Mouse (Mus musculus): ENCODE measurements around the gene Pacsin2.

DNA sequence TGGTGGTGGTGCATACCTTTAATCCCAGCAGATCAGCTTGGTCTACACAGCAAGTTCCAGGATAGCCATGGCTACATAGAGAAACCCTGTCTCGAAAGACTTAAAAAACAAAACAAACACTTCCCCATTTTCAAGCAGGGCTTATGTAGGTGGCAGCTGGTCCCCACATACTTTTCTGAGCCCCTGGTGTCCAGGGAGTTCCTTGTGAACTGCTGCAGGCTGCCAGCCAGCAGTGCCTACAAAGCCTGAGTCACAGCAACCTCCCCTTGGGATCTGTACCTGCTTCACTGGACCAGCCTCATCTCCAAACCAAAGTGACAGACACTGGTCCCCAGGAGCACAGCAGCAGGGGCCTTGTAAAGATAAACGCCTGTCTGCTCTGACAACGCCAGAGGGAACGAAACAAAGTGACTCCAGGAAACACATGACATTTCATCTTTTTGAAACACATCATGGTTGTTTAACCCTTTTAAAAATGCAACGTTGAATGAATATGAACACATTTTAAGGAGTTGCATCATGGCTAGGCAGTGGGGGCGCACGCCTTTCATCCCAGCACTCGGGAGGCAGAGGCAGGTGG is 18.3 kb upstream of the Pacsin2 start:
- TF ChIP-seq CTCF (IDR thresholded peaks at IDR 0.05; ENCODE audit: borderline replicate concordance, insufficient read depth, low read depth, low read length) (no peak), POLR2A (IDR thresholded peaks at IDR 0.05; ENCODE audit: borderline replicate concordance, insufficient read depth, low read length) (no peak)

All from cerebellum, adult 2 months (tissue).